Mouse (Mus musculus) erythroblast, embryonic 14.5 days (primary cell): ENCODE results near the gene Kcnd2. TPM values are rescaled to one million over a fixed set of nuclear protein-coding genes. Genes with fewer than 3 reads are reported as not detected.

Experiments used
- H3K27me3 ChIP-seq: 2 replicates; pipeline ENCODE4 v1.6.1; 2012; ENCODE audit warnings: inconsistent platforms; ENCODE audit not compliant: control insufficient read depth
- H3K36me3 ChIP-seq: 2 replicates; pipeline ENCODE4 v1.6.1; 2012; ENCODE audit warnings: mild to moderate bottlenecking, inconsistent platforms; ENCODE audit not compliant: control insufficient read depth
- H3K4me1 ChIP-seq: 2 replicates; pipeline ENCODE4 v1.6.1; 2012; ENCODE audit warnings: inconsistent platforms; ENCODE audit not compliant: control insufficient read depth
- H3K4me3 ChIP-seq: replicated peaks from 2 replicates; pipeline ENCODE3; 2012; ENCODE audit warnings: moderate library complexity, mild to moderate bottlenecking, inconsistent platforms
- H3K9me3 ChIP-seq: 2 replicates; pipeline ENCODE4 v1.6.1; 2012; ENCODE audit warnings: low read length, inconsistent platforms, mixed read lengths; ENCODE audit not compliant: control insufficient read depth
- GATA1 ChIP-seq: IDR thresholded peaks from 2 replicates; pipeline ENCODE4 v1.6.1; 2012; ENCODE audit warnings: low read length, inconsistent platforms, mixed read lengths
- TAL1 ChIP-seq: IDR thresholded peaks from 3 replicates; pipeline ENCODE4 v1.6.1; 2012; ENCODE audit warnings: low read length, inconsistent platforms, mixed read lengths
- polyA plus RNA-seq: library from polyadenylated mRNA; stranded (reverse); fragments of >175 nt; gene quantifications from 2 replicates; pipeline ENCODE4 v1.2.3, GENCODE M21; 2012

The Kcnd2 gene
- polyA plus RNA-seq, 1 experiment, result not detected

GRCm38 (mm10) chr6:21609381-21610059 is 394.2 kb downstream of the Kcnd2 start:
- H3K27me3 ChIP-seq, result no peaks in the 10 kb centered on the region
- TF ChIP-seq TAL1 (no peak), GATA1 (no peak)
- no peaks in the 10 kb centered on the region for H3K36me3 ChIP-seq
- no peaks in the 10 kb centered on the region for H3K9me3 ChIP-seq
- no peaks in the 10 kb centered on the region for H3K4me1 ChIP-seq
- no peak overlapping the region for H3K4me3 ChIP-seq

- Histone ChIP-seq H3K27me3 (no peaks in the 10 kb centered on the region), H3K9me3 (no peaks in the 10 kb centered on the region), H3K36me3 (no peaks in the 10 kb centered on the region), H3K4me1 (no peaks in the 10 kb centered on the region), H3K4me3 (no peak overlapping the region)
- no peak for TF ChIP-seq TAL1
Observed at GRCm38 (mm10) chr6:21629989-21630388, 414.7 kb downstream of the Kcnd2 start.

- Histone ChIP-seq H3K4me3 (no peak overlapping the region), H3K4me1 (no peaks in the 10 kb centered on the region), H3K36me3 (no peaks in the 10 kb centered on the region), H3K9me3 (no peaks in the 10 kb centered on the region), H3K27me3 (no peaks in the 10 kb centered on the region)
- TF ChIP-seq GATA1 (no peak), TAL1 (no peak)
Observed at GRCm38 (mm10) chr6:21655681-21656080, 440.4 kb downstream of the Kcnd2 start.

GRCm38 (mm10) chr6:21664135-21664534 is 448.8 kb downstream of the Kcnd2 start:
- Histone ChIP-seq H3K36me3 (no peaks in the 10 kb centered on the region), H3K9me3 (no peaks in the 10 kb centered on the region; the same call in 1 of the 2 replicates), H3K4me3 (no peak overlapping the region), H3K4me1 (no peaks in the 10 kb centered on the region), H3K27me3 (no peaks in the 10 kb centered on the region)
- no peak for TF ChIP-seq GATA1
- no peak for TF ChIP-seq TAL1

GRCm38 (mm10) chr6:21664638-21665037 is 449.3 kb downstream of the Kcnd2 start:
- H3K4me1 ChIP-seq, result no peaks in the 10 kb centered on the region
- H3K27me3 ChIP-seq, result no peaks in the 10 kb centered on the region
- no peak overlapping the region for H3K4me3 ChIP-seq
- H3K36me3 ChIP-seq, result no peaks in the 10 kb centered on the region
- TF ChIP-seq GATA1 (no peak), TAL1 (no peak)
- no peaks in the 10 kb centered on the region; the same call in 1 of the 2 replicates for H3K9me3 ChIP-seq

- no peaks in the 10 kb centered on the region for H3K9me3 ChIP-seq
- H3K36me3 ChIP-seq, result no peaks in the 10 kb centered on the region
- TF ChIP-seq GATA1, result no peak
- no peak for TF ChIP-seq TAL1
- no peaks in the 10 kb centered on the region for H3K4me1 ChIP-seq
- no peaks in the 10 kb centered on the region for H3K27me3 ChIP-seq
- H3K4me3 ChIP-seq, result no peak overlapping the region
Observed at GRCm38 (mm10) chr6:21684252-21684651, 468.9 kb downstream of the Kcnd2 start.

- TF ChIP-seq TAL1, result no peak
- no peak for TF ChIP-seq GATA1
- no peaks in the 10 kb centered on the region for H3K27me3 ChIP-seq
- no peaks in the 10 kb centered on the region for H3K9me3 ChIP-seq
Observed at GRCm38 (mm10) chr6:21686388-21686787, 471.1 kb downstream of the Kcnd2 start.

GRCm38 (mm10) chr6:21692861-21693350 is 477.6 kb downstream of the Kcnd2 start:
- H3K4me3 ChIP-seq, result no peak overlapping the region
- TF ChIP-seq GATA1 (no peak), TAL1 (no peak)

More at GRCm38 (mm10) chr6:21686388-21686787, 471.1 kb downstream of the Kcnd2 start:
- H3K36me3 ChIP-seq, result no peaks in the 10 kb centered on the region
- H3K4me1 ChIP-seq, result no peaks in the 10 kb centered on the region
- H3K4me3 ChIP-seq, result no peak overlapping the region

GRCm38 (mm10) chr6:21697641-21698040 is 482.3 kb downstream of the Kcnd2 start:
- TF ChIP-seq GATA1, result no peak
- no peak for TF ChIP-seq TAL1
- no peaks in the 10 kb centered on the region for H3K27me3 ChIP-seq
- H3K4me1 ChIP-seq, result no peaks in the 10 kb centered on the region
- H3K36me3 ChIP-seq, result no peaks in the 10 kb centered on the region
- H3K4me3 ChIP-seq, result no peak overlapping the region
- no peaks in the 10 kb centered on the region for H3K9me3 ChIP-seq

More at GRCm38 (mm10) chr6:21692861-21693350, 477.6 kb downstream of the Kcnd2 start:
- Histone ChIP-seq H3K36me3 (no peaks in the 10 kb centered on the region), H3K27me3 (no peaks in the 10 kb centered on the region), H3K9me3 (no peaks in the 10 kb centered on the region), H3K4me1 (no peaks in the 10 kb centered on the region)
